Mouse (Mus musculus) cerebellum, postnatal 14 days (tissue): ENCODE results near the gene Gripap1.

Experiments
- DNase-seq, 2 experiments: peaks; one replicate each; pipeline ENCODE4 v3.0.0; 2021; ENCODE audit warnings: mixed read lengths in 2 of 2

The Gripap1 gene

GRCm38 (mm10) chrX:7789542-7790136 is at the start of gene Gripap1:
Gripap1 (plus strand) TSS chrX:7789765.
- peak; percentile 78 to 81 for DNase-seq

DNA sequence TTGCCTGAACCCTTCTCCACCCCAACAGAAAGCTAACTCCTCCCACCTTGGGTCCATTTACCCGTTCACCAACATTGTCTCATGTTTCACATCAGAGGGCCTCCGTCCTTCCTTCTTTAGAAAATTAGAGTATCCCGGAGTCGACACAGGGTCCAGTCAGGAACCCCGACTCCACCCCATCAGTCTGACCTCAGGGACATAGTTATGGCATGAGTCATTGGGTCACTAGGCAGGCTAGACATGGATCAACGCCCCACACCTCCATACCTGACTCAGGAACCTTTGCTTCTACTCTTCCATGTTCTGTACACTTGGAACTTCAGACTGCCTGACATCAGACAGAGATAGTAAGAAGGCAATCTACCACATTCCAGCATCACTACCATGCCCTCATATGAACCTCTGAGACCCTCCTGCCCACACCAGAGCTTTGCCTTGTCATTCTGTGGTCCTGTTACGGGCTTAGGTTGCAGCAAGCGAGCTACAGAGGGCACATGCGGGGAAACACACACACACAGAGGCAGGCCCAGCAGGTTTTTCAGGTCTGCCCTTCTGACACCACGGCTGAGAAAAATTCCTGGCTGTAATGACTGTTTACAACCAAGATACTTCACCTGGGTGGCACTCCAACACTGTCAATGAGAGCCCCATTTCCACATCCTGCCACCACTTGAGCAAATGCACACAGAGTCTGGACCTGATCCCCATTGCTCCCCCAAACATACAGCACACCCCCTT is 49.3 kb upstream of the Gripap1 start:
- no peak for DNase-seq

DNA sequence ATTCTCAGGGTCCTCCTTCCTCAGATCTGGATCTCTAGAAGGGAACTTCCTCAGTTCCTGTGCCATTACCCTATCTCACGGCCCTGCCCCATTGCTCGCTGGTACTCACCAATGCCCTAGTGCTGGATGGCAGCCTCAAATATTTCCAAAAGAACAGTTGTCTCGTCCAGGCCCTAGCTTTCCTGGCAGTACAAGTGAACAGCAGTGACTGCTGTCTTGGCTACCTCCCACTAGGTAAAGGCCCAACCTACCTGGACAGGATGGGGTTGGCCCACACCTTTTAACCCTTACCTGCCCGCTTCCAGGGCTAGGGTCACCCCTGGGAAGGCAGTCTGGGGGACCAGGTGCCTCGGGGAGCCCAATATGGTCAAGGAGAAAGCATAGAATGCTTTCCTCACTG is 48.5 kb upstream of the Gripap1 start:
- DNase-seq = peak in 1 of 2 experiments; percentile 33

DNA sequence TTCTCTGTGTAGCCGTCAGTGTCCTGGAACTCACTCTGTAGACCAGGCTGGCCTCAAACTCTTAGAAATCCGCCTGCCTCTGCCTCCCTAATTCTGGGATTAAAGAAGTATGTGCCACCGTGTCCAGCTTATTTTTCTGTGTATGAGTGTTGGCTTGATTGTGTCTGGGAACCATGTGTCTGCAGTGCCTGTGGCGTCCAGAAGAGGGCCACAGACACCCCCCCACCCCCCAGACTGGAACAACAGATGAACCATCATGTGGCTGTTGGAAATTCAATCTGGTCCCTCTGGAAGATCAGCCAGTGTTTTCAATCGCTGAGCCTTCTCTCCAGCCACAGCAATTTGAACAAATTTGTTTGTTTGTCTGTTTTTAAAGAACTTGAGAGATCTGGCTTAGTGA is 46.1 kb upstream of the Gripap1 start:
- no peak for DNase-seq

DNA sequence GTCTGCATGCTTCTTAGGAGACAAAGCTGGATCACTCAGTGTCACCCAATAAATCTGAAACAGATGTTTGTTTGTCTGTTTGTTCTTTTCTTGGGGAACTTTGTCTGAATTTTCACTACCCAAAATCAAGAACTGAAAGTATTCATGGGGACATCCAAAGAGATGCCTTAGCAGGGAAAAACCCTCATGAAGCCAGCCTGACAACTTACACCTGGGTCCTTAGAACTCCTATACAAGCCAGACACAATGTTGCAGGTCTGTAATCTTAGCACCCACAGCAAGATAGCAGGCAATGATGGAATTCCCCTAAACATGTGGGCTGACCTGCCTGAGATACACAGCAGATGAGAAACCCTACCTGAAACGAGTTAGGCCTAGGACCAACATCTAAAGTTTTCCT is 44.6 kb upstream of the Gripap1 start:
- DNase-seq = no peak

- DNase-seq = no peak
Measured at GRCm38 (mm10) chrX:7745429-7745828, 44.1 kb upstream of the Gripap1 start.

DNA sequence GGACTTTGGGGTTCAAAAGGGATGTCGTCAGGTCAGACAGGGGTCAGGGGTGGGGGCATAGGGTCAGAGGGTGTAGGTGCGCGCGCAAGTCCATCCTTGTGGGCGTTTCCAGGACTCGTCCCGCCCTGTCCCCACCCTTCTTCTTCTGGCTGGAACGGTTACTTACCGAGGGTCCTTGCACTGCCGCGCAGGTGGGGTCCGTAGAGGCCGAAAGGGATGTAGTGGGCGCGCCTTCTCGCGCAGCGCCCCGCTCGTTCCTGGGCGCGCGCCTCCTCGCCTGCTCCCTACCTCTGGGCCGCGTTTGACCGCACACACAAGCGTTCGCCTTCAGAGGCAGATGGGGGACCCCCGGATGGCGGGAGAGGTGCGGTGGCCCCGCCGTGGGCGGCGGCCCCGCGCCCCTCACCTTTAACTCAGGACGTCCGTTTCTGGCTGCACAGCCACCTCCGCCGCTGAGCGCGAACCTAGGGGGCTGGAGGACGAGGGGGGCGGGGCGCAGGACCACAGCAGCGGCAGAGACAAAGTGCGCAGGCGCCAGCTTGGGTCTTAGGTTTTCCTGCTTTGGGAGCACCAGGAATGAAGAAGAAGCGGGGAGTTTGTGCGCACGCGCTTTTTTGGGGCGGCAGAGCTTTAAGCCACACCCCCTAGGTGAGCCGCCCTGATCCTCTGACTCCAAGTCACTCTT is 39.0 kb upstream of the Gripap1 start, which contains the start of gene Ccdc120:
Ccdc120 (minus strand) TSS at position 474 of the 685 bp plus-strand sequence.
- peak; percentile 87 for DNase-seq

- peak in 1 of 2 experiments; percentile 50 for DNase-seq
Measured at GRCm38 (mm10) chrX:7753627-7754026, 35.9 kb upstream of the Gripap1 start.

- peak; percentile 90 to 91 for DNase-seq
Measured at GRCm38 (mm10) chrX:7762137-7762920, 27.2 kb upstream of the Gripap1 start, which contains the start of gene Tfe3. Tfe3 (plus strand) TSS chrX:7762560.

DNA sequence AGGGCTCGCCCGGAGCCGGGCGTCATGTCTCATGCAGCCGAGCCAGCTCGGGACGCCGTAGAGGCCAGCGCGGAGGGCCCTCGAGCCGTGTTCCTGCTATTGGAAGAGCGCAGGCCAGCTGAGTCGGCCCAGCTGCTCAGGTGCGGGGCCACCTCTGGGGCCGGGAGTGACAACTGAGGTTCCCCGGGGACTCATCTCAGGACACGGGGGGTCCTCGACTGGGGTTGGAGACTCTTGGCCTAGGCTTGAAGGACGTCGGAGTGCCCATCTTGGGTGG is 26.7 kb upstream of the Gripap1 start:
- DNase-seq = peak in 1 of 2 experiments; percentile 49

DNA sequence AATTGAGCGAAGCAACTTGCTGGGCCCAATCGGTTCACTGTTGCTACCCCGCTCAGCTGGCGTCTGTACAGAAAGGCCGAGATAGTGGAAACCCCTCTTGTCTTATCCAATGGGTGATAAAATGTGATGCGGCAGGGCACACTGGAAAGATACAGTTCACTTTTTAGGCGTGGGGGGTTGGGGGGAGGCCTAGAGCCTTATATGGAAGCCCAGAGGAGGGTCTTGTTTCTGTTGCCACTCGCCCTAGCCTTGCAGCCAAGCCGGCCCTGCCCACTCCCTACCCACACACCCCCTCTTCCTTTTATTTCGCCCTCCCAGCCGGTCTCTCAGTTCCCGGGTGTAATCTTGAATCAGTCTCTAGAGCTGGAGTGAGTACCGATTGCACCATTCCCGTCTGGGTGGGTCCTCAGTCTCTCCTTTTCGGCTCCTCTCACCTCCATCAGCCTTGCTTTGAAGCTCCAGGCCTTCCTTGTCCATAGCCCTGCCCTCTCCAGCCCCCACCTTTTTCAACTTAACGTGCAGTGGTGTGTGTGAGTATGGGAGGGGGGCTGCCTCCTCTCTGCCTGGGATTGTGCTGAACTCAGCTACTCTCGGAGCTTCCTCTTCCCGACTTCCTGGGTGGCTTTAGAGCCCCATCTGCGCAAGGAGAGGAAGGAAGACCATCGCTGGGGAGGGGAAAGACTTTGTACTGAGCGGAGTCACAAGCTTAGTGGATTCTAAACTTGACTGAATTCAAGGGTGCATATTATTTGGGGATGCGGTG is 25.8 kb upstream of the Gripap1 start:
- DNase-seq = peak in 1 of 2 experiments; percentile 25

DNA sequence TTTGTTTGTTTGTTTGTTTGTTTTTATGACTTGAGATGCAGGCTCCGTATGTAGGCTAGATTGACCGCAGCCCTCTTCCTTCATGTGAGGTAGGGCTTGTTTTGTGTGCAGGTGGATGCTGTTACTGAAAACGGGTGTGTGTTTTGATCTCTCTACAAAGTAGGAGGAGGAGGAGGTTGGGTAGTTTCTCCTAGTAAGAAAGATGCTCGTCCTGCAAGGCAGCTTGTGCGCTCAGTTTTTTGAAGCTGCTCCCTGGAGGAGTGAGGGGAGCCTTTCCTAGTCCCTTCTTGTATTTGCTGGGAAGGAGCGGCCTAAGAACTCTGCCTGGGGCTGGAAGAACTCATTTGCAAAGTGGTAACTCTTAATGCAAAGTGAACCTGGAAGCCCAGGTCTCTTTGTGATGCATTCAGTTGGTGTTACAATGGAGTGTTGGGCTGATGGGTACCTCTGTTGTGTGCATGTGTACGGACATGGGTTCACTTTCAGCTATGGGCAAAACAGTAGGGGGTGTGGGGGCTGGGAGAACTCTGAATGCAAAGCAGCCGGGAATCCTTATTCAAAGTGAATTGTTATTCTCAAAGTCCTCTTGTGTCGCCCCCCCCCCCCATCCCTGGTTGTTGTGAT is 24.8 kb upstream of the Gripap1 start:
- no peak for DNase-seq

GRCm38 (mm10) chrX:7765281-7765670 is 24.3 kb upstream of the Gripap1 start:
- DNase-seq = no peak

GRCm38 (mm10) chrX:7765764-7766163 is 23.8 kb upstream of the Gripap1 start:
- DNase-seq = peak in 1 of 2 experiments; percentile 24

DNA sequence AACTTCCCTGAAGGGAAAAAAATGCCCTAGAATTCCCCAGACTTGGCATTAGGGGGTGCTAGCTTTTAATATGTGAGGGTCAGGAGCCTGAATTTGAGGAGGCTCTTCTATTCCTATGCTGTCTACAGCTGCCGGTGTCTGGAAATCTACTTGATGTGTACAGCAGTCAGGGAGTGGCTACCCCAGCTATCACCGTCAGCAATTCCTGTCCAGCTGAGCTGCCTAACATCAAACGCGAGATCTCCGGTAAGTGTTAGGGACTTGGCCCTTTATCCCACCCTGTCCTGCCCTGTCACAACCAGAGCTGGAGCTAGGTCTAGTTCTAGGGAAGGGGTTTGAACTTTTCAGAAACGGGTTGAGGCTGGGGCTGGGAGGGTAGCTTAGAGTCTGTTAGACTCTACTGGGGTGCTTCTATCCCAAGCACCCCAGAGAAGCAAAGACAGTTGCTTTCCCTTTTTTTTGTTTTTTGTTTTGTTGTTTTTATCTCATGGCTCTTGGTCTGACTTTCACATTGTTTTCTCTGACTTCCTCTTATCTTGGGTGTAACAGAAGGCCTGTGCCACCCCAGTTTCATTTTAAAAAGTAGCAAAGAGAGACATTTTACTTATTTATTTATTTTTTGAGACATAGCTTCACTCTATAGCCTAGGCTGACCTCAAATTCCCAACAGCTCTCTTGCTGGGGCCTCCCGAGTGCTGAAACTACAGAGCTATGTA is 20.1 kb upstream of the Gripap1 start:
- no peak for DNase-seq

- DNase-seq = peak in 1 of 2 experiments; percentile 49
Measured at GRCm38 (mm10) chrX:7772766-7773165, 16.8 kb upstream of the Gripap1 start.

- no peak for DNase-seq
Measured at GRCm38 (mm10) chrX:7775501-7776205, 13.9 kb upstream of the Gripap1 start.

GRCm38 (mm10) chrX:7776329-7777082 is 13.1 kb upstream of the Gripap1 start:
- DNase-seq = peak; percentile 77 to 83

- DNase-seq = no peak
Measured at GRCm38 (mm10) chrX:7778450-7779244, 10.9 kb upstream of the Gripap1 start.
